Mouse (Mus musculus): ENCODE results near the gene Atxn7l1. TPM values are rescaled to one million over a fixed set of nuclear protein-coding genes. Genes with fewer than 3 reads are reported as not detected.

Gene Atxn7l1
- polyA plus RNA-seq, 1 experiment: 23.7 TPM

- TF ChIP-seq POLR2A (IDR thresholded peaks at IDR 0.05; ENCODE audit: low read depth, low read length): no peak
- TF ChIP-seq CTCF (conservative IDR thresholded peaks at IDR 0.05; ENCODE audit: insufficient read depth, insufficient read length, low read depth, low read length): no peak
- Histone ChIP-seq H3K4me3 (ENCODE audit: insufficient read depth, low read depth, low read length) (no peak overlapping the region), H3K36me3 (ENCODE audit: control insufficient read depth, insufficient read depth, low read length) (no peaks in the 10 kb centered on the region), H3K27me3 (replicated peaks; ENCODE audit: control insufficient read depth, insufficient read depth, low read length) (no peaks in the 10 kb centered on the region), H3K27ac (ENCODE audit: insufficient read depth, low read depth, low read length) (no peak overlapping the region), H3K4me1 (ENCODE audit: control insufficient read depth, insufficient read depth, low read length) (no peaks in the 10 kb centered on the region)
- DNase-seq: no peak
- WGBS: 62% methylated on average over 11 of the region's 11 CpGs
Measured at GRCm38 (mm10) chr12:33225117-33225541, 77.6 kb downstream of the Atxn7l1 start.

DNA sequence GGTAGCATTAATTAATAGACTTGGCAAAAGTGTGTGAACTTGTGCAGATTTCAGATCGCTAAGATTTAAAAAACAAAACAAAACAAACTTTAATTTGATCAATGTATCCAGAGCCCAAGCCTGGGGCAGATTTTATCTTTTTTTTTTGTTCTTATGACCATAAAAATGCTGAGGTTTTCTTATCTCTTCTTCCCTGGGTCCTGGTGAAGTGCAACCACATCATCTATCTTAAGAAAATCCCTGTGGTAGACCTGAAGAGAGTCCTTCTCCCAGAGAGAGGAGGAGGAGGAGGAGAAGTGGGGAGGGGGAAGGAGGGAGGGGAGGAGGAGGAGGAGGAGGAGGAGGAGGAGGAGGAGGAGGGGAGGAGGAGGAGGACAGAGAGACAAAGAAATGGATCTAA, 78.5 kb downstream of the Atxn7l1 start:
- no peak for DNase-seq
- WGBS: 79% methylated on average over 1 of the region's 1 CpGs
- H3K4me3 ChIP-seq (ENCODE audit: insufficient read depth, low read depth, low read length): no peak overlapping the region
- TF ChIP-seq CTCF (conservative IDR thresholded peaks at IDR 0.05; ENCODE audit: insufficient read depth, insufficient read length, low read depth, low read length) (no peak), POLR2A (IDR thresholded peaks at IDR 0.05; ENCODE audit: low read depth, low read length) (no peak)
- no peak overlapping the region for H3K27ac ChIP-seq (ENCODE audit: insufficient read depth, low read depth, low read length)
- H3K4me1 ChIP-seq (ENCODE audit: control insufficient read depth, insufficient read depth, low read length): no peaks in the 10 kb centered on the region
- H3K27me3 ChIP-seq (replicated peaks; ENCODE audit: control insufficient read depth, insufficient read depth, low read length): no peaks in the 10 kb centered on the region
- no peaks in the 10 kb centered on the region for H3K36me3 ChIP-seq (ENCODE audit: control insufficient read depth, insufficient read depth, low read length)

- Histone ChIP-seq H3K27me3 (replicated peaks; ENCODE audit: control insufficient read depth, insufficient read depth, low read length) (no peaks in the 10 kb centered on the region), H3K36me3 (ENCODE audit: control insufficient read depth, insufficient read depth, low read length) (no peaks in the 10 kb centered on the region), H3K27ac (ENCODE audit: insufficient read depth, low read depth, low read length) (no peak overlapping the region), H3K4me1 (ENCODE audit: control insufficient read depth, insufficient read depth, low read length) (no peaks in the 10 kb centered on the region), H3K4me3 (ENCODE audit: insufficient read depth, low read depth, low read length) (no peak overlapping the region)
- TF ChIP-seq CTCF (conservative IDR thresholded peaks at IDR 0.05; ENCODE audit: insufficient read depth, insufficient read length, low read depth, low read length) (no peak), POLR2A (IDR thresholded peaks at IDR 0.05; ENCODE audit: low read depth, low read length) (no peak)
- DNase-seq: no peak
- 76% methylated on average over 10 of the region's 10 CpGs for WGBS
Measured at GRCm38 (mm10) chr12:33226596-33226995, 79.1 kb downstream of the Atxn7l1 start.

DNA sequence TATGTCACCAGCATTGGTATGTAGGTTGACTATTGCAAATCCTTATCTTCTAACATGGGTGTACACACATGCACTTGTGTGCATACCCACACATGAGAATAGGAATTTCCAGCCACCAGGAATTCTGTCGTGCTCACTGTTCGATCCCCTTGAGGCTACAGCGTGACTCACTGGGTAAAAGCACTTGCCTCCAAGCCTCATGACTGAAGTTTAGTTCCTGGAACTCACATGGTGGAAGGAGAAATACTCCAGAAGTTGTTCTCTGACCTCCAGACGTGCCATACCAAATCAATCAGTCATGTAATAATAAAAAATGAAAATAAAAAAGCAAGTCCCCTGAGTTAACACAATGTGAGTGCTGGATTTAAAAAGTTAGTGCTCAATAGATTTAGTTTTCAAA, 87.8 kb downstream of the Atxn7l1 start:
- no peak for DNase-seq
- no peak overlapping the region for H3K27ac ChIP-seq (ENCODE audit: insufficient read depth, low read depth, low read length)
- no peak overlapping the region for H3K4me3 ChIP-seq (ENCODE audit: insufficient read depth, low read depth, low read length)
- H3K4me1 ChIP-seq (ENCODE audit: control insufficient read depth, insufficient read depth, low read length): no peaks in the 10 kb centered on the region
- WGBS: 60% methylated on average over 4 of the region's 4 CpGs
- TF ChIP-seq POLR2A (IDR thresholded peaks at IDR 0.05; ENCODE audit: low read depth, low read length) (no peak), CTCF (conservative IDR thresholded peaks at IDR 0.05; ENCODE audit: insufficient read depth, insufficient read length, low read depth, low read length) (no peak)
- no peaks in the 10 kb centered on the region for H3K36me3 ChIP-seq (ENCODE audit: control insufficient read depth, insufficient read depth, low read length)
- no peaks in the 10 kb centered on the region for H3K27me3 ChIP-seq (replicated peaks; ENCODE audit: control insufficient read depth, insufficient read depth, low read length)

GRCm38 (mm10) chr12:33235771-33236323, 88.4 kb downstream of the Atxn7l1 start:
- no peaks in the 10 kb centered on the region for H3K27me3 ChIP-seq (replicated peaks; ENCODE audit: control insufficient read depth, insufficient read depth, low read length)
- 50% methylated on average over 13 of the region's 13 CpGs for WGBS

DNA sequence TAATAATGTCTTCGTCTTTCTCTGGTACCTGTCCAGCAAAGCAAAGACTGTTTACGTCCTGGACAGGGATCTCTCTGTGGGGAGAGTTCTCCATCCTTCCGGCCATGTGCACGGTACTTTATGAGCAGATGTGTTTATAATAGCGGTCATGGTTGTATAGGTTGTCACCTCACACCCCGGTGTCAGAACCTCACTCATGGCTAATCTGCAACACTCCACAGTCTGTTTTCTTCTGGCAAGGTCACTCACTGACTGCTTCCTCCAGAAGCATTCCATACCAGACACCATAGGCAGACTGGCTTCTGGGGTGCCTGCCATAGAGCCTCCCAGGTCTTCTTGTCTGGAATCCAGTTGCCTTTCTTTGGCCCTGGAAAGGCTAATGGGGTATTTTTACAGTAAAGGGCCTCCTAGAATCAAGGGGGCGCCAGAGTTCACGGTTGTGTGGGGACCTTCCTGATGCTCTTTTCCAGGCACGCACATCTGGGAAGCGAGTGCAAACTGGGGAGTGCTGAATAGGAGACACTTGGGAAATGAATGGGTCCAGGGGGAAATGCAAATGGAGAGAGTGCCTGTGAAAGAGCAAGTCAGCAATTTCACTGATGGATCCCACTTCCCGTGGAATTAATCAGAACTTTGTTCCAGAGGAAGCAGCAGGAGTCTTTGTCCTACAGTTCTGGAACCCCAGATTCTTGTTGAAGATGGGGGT, 89.0 kb downstream of the Atxn7l1 start:
- Histone ChIP-seq H3K27me3 (replicated peaks; ENCODE audit: control insufficient read depth, insufficient read depth, low read length) (no peaks in the 10 kb centered on the region), H3K36me3 (ENCODE audit: control insufficient read depth, insufficient read depth, low read length) (no peaks in the 10 kb centered on the region), H3K27ac (ENCODE audit: insufficient read depth, low read depth, low read length) (no peak overlapping the region), H3K4me1 (ENCODE audit: control insufficient read depth, insufficient read depth, low read length) (no peaks in the 10 kb centered on the region), H3K4me3 (ENCODE audit: insufficient read depth, low read depth, low read length) (no peak overlapping the region)
- DNase-seq: peak; percentile 38
- WGBS: 66% methylated on average over 11 of the region's 11 CpGs
- TF ChIP-seq POLR2A (IDR thresholded peaks at IDR 0.05; ENCODE audit: low read depth, low read length) (no peak), CTCF (conservative IDR thresholded peaks at IDR 0.05; ENCODE audit: insufficient read depth, insufficient read length, low read depth, low read length) (no peak)

More at GRCm38 (mm10) chr12:33235771-33236323, 88.4 kb downstream of the Atxn7l1 start:
- DNase-seq: peak; percentile 19
- no peak overlapping the region for H3K27ac ChIP-seq (ENCODE audit: insufficient read depth, low read depth, low read length)
- H3K4me3 ChIP-seq (ENCODE audit: insufficient read depth, low read depth, low read length): no peak overlapping the region
- no peak for TF ChIP-seq POLR2A (IDR thresholded peaks at IDR 0.05; ENCODE audit: low read depth, low read length)
- no peak for TF ChIP-seq CTCF (conservative IDR thresholded peaks at IDR 0.05; ENCODE audit: insufficient read depth, insufficient read length, low read depth, low read length)
- H3K36me3 ChIP-seq (ENCODE audit: control insufficient read depth, insufficient read depth, low read length): no peaks in the 10 kb centered on the region
- H3K4me1 ChIP-seq (ENCODE audit: control insufficient read depth, insufficient read depth, low read length): no peaks in the 10 kb centered on the region

GRCm38 (mm10) chr12:33237108-33237507, 89.6 kb downstream of the Atxn7l1 start:
- Histone ChIP-seq H3K4me3 (ENCODE audit: insufficient read depth, low read depth, low read length) (no peak overlapping the region), H3K27ac (ENCODE audit: insufficient read depth, low read depth, low read length) (no peak overlapping the region), H3K4me1 (ENCODE audit: control insufficient read depth, insufficient read depth, low read length) (no peaks in the 10 kb centered on the region), H3K36me3 (ENCODE audit: control insufficient read depth, insufficient read depth, low read length) (no peaks in the 10 kb centered on the region), H3K27me3 (replicated peaks; ENCODE audit: control insufficient read depth, insufficient read depth, low read length) (no peaks in the 10 kb centered on the region)
- no peak for DNase-seq
- TF ChIP-seq POLR2A (IDR thresholded peaks at IDR 0.05; ENCODE audit: low read depth, low read length) (no peak), CTCF (conservative IDR thresholded peaks at IDR 0.05; ENCODE audit: insufficient read depth, insufficient read length, low read depth, low read length) (no peak)
- 79% methylated on average over 5 of the region's 5 CpGs for WGBS

All from kidney, adult 2 months (tissue).